Mouse (Mus musculus): ENCODE measurements at regions not wholly inside any gene's neighbourhood (a gene's known extent, or its start where the extent isn't known, plus 50 kb on each side); places are given as distances from the start of the nearest gene placed in this dataset.

- DNase-seq (ENCODE audit: extremely low spot score, low read depth, low spot score): no peak
These were observed 74.0 kb upstream of the Tbx3 start for GRCm38 (mm10) chr5:119596295-119596993.

GRCm38 (mm10) chr5:119596994-119597391 lies 73.5 kb upstream of the Tbx3 start:
- DNase-seq (ENCODE audit: extremely low spot score, low read depth, low spot score): no peak

- no peak for DNase-seq (ENCODE audit: extremely low spot score, low read depth, low spot score)
These were observed 72.9 kb upstream of the Tbx3 start for GRCm38 (mm10) chr5:119597530-119597929.

GRCm38 (mm10) chr5:119598166-119598565 lies 72.3 kb upstream of the Tbx3 start:
- no peak for DNase-seq (ENCODE audit: extremely low spot score, low read depth, low spot score)

GRCm38 (mm10) chr5:119601390-119601789 lies 69.1 kb upstream of the Tbx3 start:
- no peak for DNase-seq (ENCODE audit: extremely low spot score, low read depth, low spot score)

GRCm38 (mm10) chr5:119602001-119602400 lies 68.5 kb upstream of the Tbx3 start:
- no peak for DNase-seq (ENCODE audit: extremely low spot score, low read depth, low spot score)

GRCm38 (mm10) chr5:119605444-119605843 lies 65.0 kb upstream of the Tbx3 start:
- no peak for DNase-seq (ENCODE audit: extremely low spot score, low read depth, low spot score)

GRCm38 (mm10) chr5:119613413-119613812 lies 57.1 kb upstream of the Tbx3 start:
- DNase-seq (ENCODE audit: extremely low spot score, low read depth, low spot score): no peak

GRCm38 (mm10) chr5:119613981-119614770 lies 56.3 kb upstream of the Tbx3 start:
- DNase-seq (ENCODE audit: extremely low spot score, low read depth, low spot score): no peak

GRCm38 (mm10) chr5:119615681-119616080 lies 54.8 kb upstream of the Tbx3 start:
- DNase-seq (ENCODE audit: extremely low spot score, low read depth, low spot score): no peak

- no peak for DNase-seq (ENCODE audit: extremely low spot score, low read depth, low spot score)
These were observed 52.6 kb upstream of the Tbx3 start for GRCm38 (mm10) chr5:119617856-119618255.

- no peak for DNase-seq (ENCODE audit: extremely low spot score, low read depth, low spot score)
These were observed 50.6 kb upstream of the Tbx3 start for GRCm38 (mm10) chr5:119619906-119620305.

All from hindlimb bud, embryonic 11.5 days (tissue).